Mouse (Mus musculus): ENCODE results near the gene Lrpprc. TPM values are rescaled to one million over a fixed set of nuclear protein-coding genes. Genes with fewer than 3 reads are reported as not detected.

Gene Lrpprc
- polyA plus RNA-seq, 1 experiment from 2014 or later, result 54.8 TPM

GRCm38 (mm10) chr17:84792006-84792405 is 1.4 kb upstream of the Lrpprc start:
- Histone ChIP-seq H3K4me2 (replicated peaks; ENCODE audit: low read depth, low read length) (peak overlapping the region; percentile 79; the same call in 1 of the 2 replicates), H3K9me3 (ENCODE audit: low read length) (no peaks in the 10 kb centered on the region), H3K27ac (ENCODE audit: low read length) (no peak overlapping the region), H3K9ac (replicated peaks; ENCODE audit: low read length) (no peak overlapping the region), H3K27me3 (ENCODE audit: insufficient read depth, low read length) (no peaks in the 10 kb centered on the region), H3K4me3 (ENCODE audit: low read length) (no peak overlapping the region), H3K4me1 (ENCODE audit: insufficient read depth, low read length) (peaks cover 22% of the 10 kb centered on the region), H3K36me3 (ENCODE audit: insufficient read depth, low read length) (no peaks in the 10 kb centered on the region)
- 75% methylated on average over 5 of the region's 5 CpGs for WGBS
- ATAC-seq (ENCODE audit: low FRiP score, low TSS enrichment), result no peak

DNA sequence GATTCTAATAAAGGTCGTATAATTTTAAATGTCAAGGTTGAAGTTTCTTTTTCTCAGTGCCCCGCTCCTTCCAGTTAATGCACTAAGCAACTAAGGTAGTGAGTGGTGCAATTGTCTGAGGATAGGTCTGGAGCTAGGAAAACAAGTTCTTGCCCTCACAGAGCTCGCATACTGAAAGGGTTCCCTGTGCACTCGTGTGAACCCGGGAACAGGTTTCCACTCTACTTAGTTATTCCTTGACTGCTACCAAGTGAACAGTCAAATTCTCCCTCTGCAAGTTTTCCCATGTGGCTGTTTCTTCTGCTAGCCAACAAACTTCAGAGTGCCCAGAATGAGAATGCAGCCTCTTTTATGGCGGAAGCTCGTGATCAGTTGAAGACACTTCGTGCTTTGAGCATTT is 567 bp upstream of the Lrpprc start:
- WGBS, result 3% methylated on average over 8 of the region's 8 CpGs
- peak; percentile 52 for ATAC-seq (ENCODE audit: low FRiP score, low TSS enrichment)
- Histone ChIP-seq H3K27me3 (ENCODE audit: insufficient read depth, low read length) (no peaks in the 10 kb centered on the region), H3K9ac (replicated peaks; ENCODE audit: low read length) (peak overlapping the region; percentile 88), H3K4me1 (ENCODE audit: insufficient read depth, low read length) (peaks cover 22% of the 10 kb centered on the region), H3K4me2 (replicated peaks; ENCODE audit: low read depth, low read length) (peak overlapping the region; percentile 79), H3K27ac (ENCODE audit: low read length) (peak overlapping the region; percentile 19), H3K9me3 (ENCODE audit: low read length) (no peaks in the 10 kb centered on the region), H3K4me3 (ENCODE audit: low read length) (peak overlapping the region; percentile 95), H3K36me3 (ENCODE audit: insufficient read depth, low read length) (no peaks in the 10 kb centered on the region)

DNA sequence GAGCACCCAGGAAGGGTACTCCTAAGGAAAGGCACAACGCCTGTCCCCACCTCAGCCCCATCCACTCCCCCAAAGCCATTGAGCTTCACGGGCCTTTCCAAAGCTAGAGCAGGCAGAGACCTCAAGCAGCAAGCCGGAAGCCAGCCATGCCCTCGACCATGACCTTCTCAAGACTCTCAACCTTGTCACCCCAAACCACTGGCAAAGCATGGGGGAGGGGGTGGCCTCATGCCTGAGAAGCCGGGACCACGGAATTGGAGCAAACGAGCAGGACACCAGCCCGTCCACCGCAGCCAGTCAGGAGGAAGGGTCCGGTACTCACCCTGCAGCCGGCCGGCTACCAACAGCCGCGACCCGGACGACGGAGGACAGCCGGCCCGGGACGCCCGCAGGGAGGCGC is 546 bp downstream of the Lrpprc start:
- Histone ChIP-seq H3K4me2 (replicated peaks; ENCODE audit: low read depth, low read length) (peak overlapping the region; percentile 79), H3K36me3 (ENCODE audit: insufficient read depth, low read length) (no peaks in the 10 kb centered on the region), H3K4me1 (ENCODE audit: insufficient read depth, low read length) (peaks cover 22% of the 10 kb centered on the region), H3K9ac (replicated peaks; ENCODE audit: low read length) (peak overlapping the region; percentile 88), H3K27me3 (ENCODE audit: insufficient read depth, low read length) (no peaks in the 10 kb centered on the region), H3K4me3 (ENCODE audit: low read length) (peak overlapping the region; percentile 95), H3K9me3 (ENCODE audit: low read length) (no peaks in the 10 kb centered on the region), H3K27ac (ENCODE audit: low read length) (peak overlapping the region; percentile 19)
- under 1% methylated on average over 22 of the region's 22 CpGs for WGBS
- peak; percentile 1 for ATAC-seq (ENCODE audit: low FRiP score, low TSS enrichment)

GRCm38 (mm10) chr17:84788376-84789125 is 2.0 kb downstream of the Lrpprc start:
- 89% methylated on average over 20 of the region's 20 CpGs for WGBS
- H3K4me2 ChIP-seq (replicated peaks; ENCODE audit: low read depth, low read length), result no peak overlapping the region; the same call in 1 of the 2 replicates
- no peak overlapping the region for H3K4me3 ChIP-seq (ENCODE audit: low read length)
- no peaks in the 10 kb centered on the region for H3K27me3 ChIP-seq (ENCODE audit: insufficient read depth, low read length)
- no peaks in the 10 kb centered on the region for H3K36me3 ChIP-seq (ENCODE audit: insufficient read depth, low read length)
- peaks cover 22% of the 10 kb centered on the region for H3K4me1 ChIP-seq (ENCODE audit: insufficient read depth, low read length)
- H3K9me3 ChIP-seq (ENCODE audit: low read length), result no peaks in the 10 kb centered on the region
- no peak overlapping the region for H3K27ac ChIP-seq (ENCODE audit: low read length)
- no peak overlapping the region for H3K9ac ChIP-seq (replicated peaks; ENCODE audit: low read length)
- no peak for ATAC-seq (ENCODE audit: low FRiP score, low TSS enrichment)

DNA sequence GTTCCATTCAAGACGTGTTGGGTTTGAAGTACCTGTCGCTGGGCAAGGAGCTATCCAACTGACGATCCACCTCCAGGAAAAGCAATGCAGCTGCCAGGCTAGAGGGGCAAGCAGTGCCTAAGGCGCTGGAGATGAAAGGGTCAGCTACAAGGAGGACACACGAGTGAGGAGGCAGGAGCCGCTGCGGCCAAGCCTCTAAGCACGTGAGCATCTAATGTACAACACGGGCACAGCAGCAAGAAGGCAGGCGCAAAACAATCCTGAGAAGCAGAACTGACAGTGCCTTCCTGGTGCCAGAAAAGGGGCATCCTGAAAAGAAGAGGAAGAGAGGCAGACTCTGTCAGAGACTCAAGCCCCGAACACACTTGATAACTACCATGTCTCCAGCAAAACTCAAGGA is 3.1 kb downstream of the Lrpprc start:
- Histone ChIP-seq H3K9ac (replicated peaks; ENCODE audit: low read length) (no peak overlapping the region), H3K36me3 (ENCODE audit: insufficient read depth, low read length) (no peaks in the 10 kb centered on the region), H3K4me1 (ENCODE audit: insufficient read depth, low read length) (peaks cover 22% of the 10 kb centered on the region), H3K27me3 (ENCODE audit: insufficient read depth, low read length) (no peaks in the 10 kb centered on the region), H3K4me2 (replicated peaks; ENCODE audit: low read depth, low read length) (no peak overlapping the region), H3K27ac (ENCODE audit: low read length) (no peak overlapping the region), H3K4me3 (ENCODE audit: low read length) (no peak overlapping the region), H3K9me3 (ENCODE audit: low read length) (no peaks in the 10 kb centered on the region)
- 86% methylated on average over 11 of the region's 11 CpGs for WGBS
- no peak for ATAC-seq (ENCODE audit: low FRiP score, low TSS enrichment)

DNA sequence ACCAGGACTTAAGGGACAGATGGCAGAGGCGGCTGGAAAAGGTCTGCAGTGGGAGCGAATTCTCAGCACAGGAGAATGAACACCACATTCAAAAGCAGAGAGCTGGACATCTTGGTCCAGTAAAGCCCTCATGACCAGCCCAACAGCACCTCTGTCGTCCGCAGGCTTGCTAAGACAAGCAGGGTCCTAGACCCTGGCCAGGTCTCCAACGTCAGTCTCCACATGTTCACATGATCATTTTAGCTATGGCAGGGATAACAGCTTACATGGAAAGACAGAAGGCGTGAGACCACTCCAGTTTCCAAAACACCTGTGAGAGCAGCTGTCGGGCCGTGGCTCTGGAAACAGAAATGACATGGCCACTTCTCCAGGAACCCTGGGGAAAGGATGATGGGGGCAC is 3.7 kb downstream of the Lrpprc start:
- no peaks in the 10 kb centered on the region for H3K36me3 ChIP-seq (ENCODE audit: insufficient read depth, low read length)
- peaks cover 19% of the 10 kb centered on the region for H3K4me1 ChIP-seq (ENCODE audit: insufficient read depth, low read length)
- H3K4me3 ChIP-seq (ENCODE audit: low read length), result no peak overlapping the region
- no peak for ATAC-seq (ENCODE audit: low FRiP score, low TSS enrichment)
- no peak overlapping the region for H3K4me2 ChIP-seq (replicated peaks; ENCODE audit: low read depth, low read length)
- H3K27ac ChIP-seq (ENCODE audit: low read length), result no peak overlapping the region
- H3K9me3 ChIP-seq (ENCODE audit: low read length), result no peaks in the 10 kb centered on the region
- H3K9ac ChIP-seq (replicated peaks; ENCODE audit: low read length), result no peak overlapping the region
- H3K27me3 ChIP-seq (ENCODE audit: insufficient read depth, low read length), result no peaks in the 10 kb centered on the region
- WGBS, result 87% methylated on average over 8 of the region's 8 CpGs

DNA sequence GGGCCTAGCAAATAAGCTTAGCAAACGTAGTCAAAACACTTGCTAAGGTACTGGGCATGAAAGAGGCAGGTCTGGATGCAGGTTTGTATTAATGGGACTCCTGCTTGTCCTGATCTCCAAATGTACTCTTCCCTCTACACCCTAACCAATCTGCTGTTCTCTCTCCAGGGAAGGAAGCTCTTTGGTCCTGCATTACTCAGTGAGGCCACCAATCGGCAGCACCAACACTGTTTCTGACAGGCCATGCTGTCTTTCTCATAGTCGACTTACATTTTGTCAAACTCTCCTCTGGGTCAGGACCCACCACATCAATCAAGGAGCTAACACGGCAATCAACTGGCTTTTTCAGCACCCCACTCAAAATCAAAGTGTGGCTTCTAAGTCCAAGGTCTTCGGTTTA is 5.4 kb downstream of the Lrpprc start:
- ATAC-seq (ENCODE audit: low FRiP score, low TSS enrichment), result no peak
- H3K4me3 ChIP-seq (ENCODE audit: low read length), result no peak overlapping the region
- 0 out of 2 replicates have a peak, but pooled peaks cover 3% of the 10 kb centered on the region for H3K36me3 ChIP-seq (ENCODE audit: insufficient read depth, low read length)
- no peaks in the 10 kb centered on the region for H3K9me3 ChIP-seq (ENCODE audit: low read length)
- WGBS, result 63% methylated on average over 5 of the region's 5 CpGs
- H3K27ac ChIP-seq (ENCODE audit: low read length), result no peak overlapping the region
- no peak overlapping the region for H3K9ac ChIP-seq (replicated peaks; ENCODE audit: low read length)
- H3K27me3 ChIP-seq (ENCODE audit: insufficient read depth, low read length), result no peaks in the 10 kb centered on the region
- H3K4me2 ChIP-seq (replicated peaks; ENCODE audit: low read depth, low read length), result no peak overlapping the region
- peaks cover 14% of the 10 kb centered on the region for H3K4me1 ChIP-seq (ENCODE audit: insufficient read depth, low read length)

DNA sequence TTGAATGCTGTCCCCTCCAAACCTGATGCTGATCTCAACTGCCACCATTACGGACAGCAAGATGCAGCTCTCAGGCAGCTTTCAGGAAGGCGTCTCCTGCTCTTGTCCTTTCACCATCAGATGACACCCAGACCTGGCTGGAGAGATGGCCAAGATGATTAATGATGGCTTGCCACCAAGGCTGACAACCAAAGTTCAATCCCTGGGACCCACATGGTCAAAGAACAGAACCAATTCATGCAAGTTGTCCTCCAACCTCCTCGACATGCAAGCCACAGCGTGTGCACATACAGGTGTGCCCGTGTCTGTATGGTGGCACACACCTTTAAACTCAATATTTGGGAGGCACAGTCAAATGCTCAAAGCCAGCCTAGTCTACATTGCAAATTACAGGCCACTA is 7.1 kb downstream of the Lrpprc start:
- no peak for ATAC-seq (ENCODE audit: low FRiP score, low TSS enrichment)
- Histone ChIP-seq H3K36me3 (ENCODE audit: insufficient read depth, low read length) (0 out of 2 replicates have a peak, but pooled peaks cover 3% of the 10 kb centered on the region), H3K9me3 (ENCODE audit: low read length) (no peaks in the 10 kb centered on the region), H3K4me3 (ENCODE audit: low read length) (no peak overlapping the region), H3K9ac (replicated peaks; ENCODE audit: low read length) (no peak overlapping the region), H3K27me3 (ENCODE audit: insufficient read depth, low read length) (no peaks in the 10 kb centered on the region), H3K4me2 (replicated peaks; ENCODE audit: low read depth, low read length) (no peak overlapping the region), H3K27ac (ENCODE audit: low read length) (no peak overlapping the region), H3K4me1 (ENCODE audit: insufficient read depth, low read length) (no peaks in the 10 kb centered on the region)
- WGBS, result 90% methylated on average over 5 of the region's 5 CpGs

GRCm38 (mm10) chr17:84780321-84780720 is 10.3 kb downstream of the Lrpprc start:
- H3K9ac ChIP-seq (replicated peaks; ENCODE audit: low read length), result no peak overlapping the region
- H3K4me1 ChIP-seq (ENCODE audit: insufficient read depth, low read length), result no peaks in the 10 kb centered on the region
- 0 out of 2 replicates have a peak, but pooled peaks cover 3% of the 10 kb centered on the region for H3K36me3 ChIP-seq (ENCODE audit: insufficient read depth, low read length)
- H3K4me2 ChIP-seq (replicated peaks; ENCODE audit: low read depth, low read length), result no peak overlapping the region
- no peak overlapping the region for H3K4me3 ChIP-seq (ENCODE audit: low read length)
- WGBS, result 94% methylated on average over 6 of the region's 6 CpGs
- H3K9me3 ChIP-seq (ENCODE audit: low read length), result no peaks in the 10 kb centered on the region
- ATAC-seq (ENCODE audit: low FRiP score, low TSS enrichment), result no peak
- no peak overlapping the region for H3K27ac ChIP-seq (ENCODE audit: low read length)
- H3K27me3 ChIP-seq (ENCODE audit: insufficient read depth, low read length), result no peaks in the 10 kb centered on the region

DNA sequence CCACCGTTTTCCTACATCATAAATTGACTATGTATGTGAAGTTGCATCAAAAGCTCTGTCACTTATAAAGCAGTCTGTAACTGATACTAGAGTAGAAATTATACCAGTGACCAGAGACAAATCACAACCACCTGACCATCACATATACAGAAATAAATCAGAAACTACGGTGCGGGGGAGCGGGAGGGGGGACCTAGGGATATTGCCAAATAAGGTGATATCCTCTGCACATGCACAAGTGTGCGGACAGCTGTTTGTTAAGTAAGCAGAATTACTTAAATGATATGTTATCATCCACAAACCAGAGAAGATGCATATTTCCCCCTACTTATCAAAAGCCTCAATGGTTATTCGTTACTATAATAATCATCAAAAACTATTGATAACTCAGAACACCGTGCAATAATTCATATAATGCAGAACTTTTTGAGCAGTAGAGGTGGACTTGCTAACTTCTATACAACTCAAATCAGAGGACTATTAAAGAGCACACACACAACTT is 12.1 kb downstream of the Lrpprc start:
- no peaks in the 10 kb centered on the region for H3K27me3 ChIP-seq (ENCODE audit: insufficient read depth, low read length)
- H3K4me1 ChIP-seq (ENCODE audit: insufficient read depth, low read length), result no peaks in the 10 kb centered on the region
- no peak overlapping the region for H3K4me3 ChIP-seq (ENCODE audit: low read length)
- H3K27ac ChIP-seq (ENCODE audit: low read length), result no peak overlapping the region
- no peak for ATAC-seq (ENCODE audit: low FRiP score, low TSS enrichment)
- H3K36me3 ChIP-seq (ENCODE audit: insufficient read depth, low read length), result peaks cover 9% of the 10 kb centered on the region; the same call in 1 of the 2 replicates
- H3K4me2 ChIP-seq (replicated peaks; ENCODE audit: low read depth, low read length), result no peak overlapping the region
- H3K9ac ChIP-seq (replicated peaks; ENCODE audit: low read length), result no peak overlapping the region
- 89% methylated on average over 7 of the region's 7 CpGs for WGBS
- no peaks in the 10 kb centered on the region for H3K9me3 ChIP-seq (ENCODE audit: low read length)
